Mouse (Mus musculus): ENCODE measurements at regions not wholly inside any gene's neighbourhood (a gene's known extent, or its start where the extent isn't known, plus 50 kb on each side); places are given as distances from the start of the nearest gene placed in this dataset.

GRCm38 (mm10) chr2:106538329-106538728 is 154.7 kb upstream of the Mpped2 start:
- no peak for DNase-seq (ENCODE audit: low read depth, low spot score)

- no peak for DNase-seq (ENCODE audit: low read depth, low spot score)
Observed at GRCm38 (mm10) chr2:106540176-106540575, 152.9 kb upstream of the Mpped2 start.

- no peak for DNase-seq (ENCODE audit: low read depth, low spot score)
Observed at GRCm38 (mm10) chr2:106547117-106547516, 146.0 kb upstream of the Mpped2 start.

- DNase-seq (ENCODE audit: low read depth, low spot score) = no peak
Observed at GRCm38 (mm10) chr2:106553666-106554065, 139.4 kb upstream of the Mpped2 start.

GRCm38 (mm10) chr2:106561571-106562090 is 131.4 kb upstream of the Mpped2 start:
- no peak for DNase-seq (ENCODE audit: low read depth, low spot score)

- DNase-seq (ENCODE audit: low read depth, low spot score) = no peak
Observed at GRCm38 (mm10) chr2:106570226-106570625, 122.8 kb upstream of the Mpped2 start.

- no peak for DNase-seq (ENCODE audit: low read depth, low spot score)
Observed at GRCm38 (mm10) chr2:106571346-106571745, 121.7 kb upstream of the Mpped2 start.

GRCm38 (mm10) chr2:106571913-106572312 is 121.2 kb upstream of the Mpped2 start:
- peak; percentile 5 for DNase-seq (ENCODE audit: low read depth, low spot score)

GRCm38 (mm10) chr2:106576746-106577323 is 116.2 kb upstream of the Mpped2 start:
- no peak for DNase-seq (ENCODE audit: low read depth, low spot score)

GRCm38 (mm10) chr2:106578062-106578461 is 115.0 kb upstream of the Mpped2 start:
- no peak for DNase-seq (ENCODE audit: low read depth, low spot score)

GRCm38 (mm10) chr2:106580663-106581062 is 112.4 kb upstream of the Mpped2 start:
- no peak for DNase-seq (ENCODE audit: low read depth, low spot score)

- no peak for DNase-seq (ENCODE audit: low read depth, low spot score)
Observed at GRCm38 (mm10) chr2:106621251-106621650, 71.8 kb upstream of the Mpped2 start.

- peak; percentile 2 for DNase-seq (ENCODE audit: low read depth, low spot score)
Observed at GRCm38 (mm10) chr2:106622326-106622725, 70.7 kb upstream of the Mpped2 start.

GRCm38 (mm10) chr2:106623680-106624079 is 69.4 kb upstream of the Mpped2 start:
- no peak for DNase-seq (ENCODE audit: low read depth, low spot score)

- DNase-seq (ENCODE audit: low read depth, low spot score) = no peak
Observed at GRCm38 (mm10) chr2:106631986-106632385, 61.1 kb upstream of the Mpped2 start.

All from 3T3-L1 (cell line).